Mouse (Mus musculus) ES-CJ7 (cell line): ENCODE data around the gene Tnik.

Experiments used
- DNase-seq: peaks from one replicate; pipeline ENCODE4 v3.0.0; 2011; ENCODE audit warnings: low read depth, low spot score

The Tnik gene

DNA sequence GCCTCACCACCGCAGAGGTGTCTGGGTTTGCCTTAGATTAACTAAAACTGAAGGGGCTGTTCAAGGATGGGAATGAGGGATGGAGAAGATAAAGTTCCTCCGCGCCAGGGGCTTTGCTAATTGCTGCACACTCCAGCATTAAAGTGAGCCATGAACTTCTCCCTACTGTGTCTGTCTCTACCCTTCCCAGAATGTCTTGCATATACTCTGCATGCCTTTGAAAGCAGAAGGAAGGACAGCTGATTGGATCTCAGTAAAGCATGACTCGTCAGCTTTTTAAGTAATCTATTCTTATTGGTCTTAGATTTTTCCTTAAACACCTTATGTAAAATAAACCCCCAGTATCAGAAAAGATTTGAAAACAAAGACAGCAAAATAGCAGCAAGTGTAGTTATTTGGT lies 203.7 kb downstream of the Tnik start:
- DNase-seq = no peak

DNA sequence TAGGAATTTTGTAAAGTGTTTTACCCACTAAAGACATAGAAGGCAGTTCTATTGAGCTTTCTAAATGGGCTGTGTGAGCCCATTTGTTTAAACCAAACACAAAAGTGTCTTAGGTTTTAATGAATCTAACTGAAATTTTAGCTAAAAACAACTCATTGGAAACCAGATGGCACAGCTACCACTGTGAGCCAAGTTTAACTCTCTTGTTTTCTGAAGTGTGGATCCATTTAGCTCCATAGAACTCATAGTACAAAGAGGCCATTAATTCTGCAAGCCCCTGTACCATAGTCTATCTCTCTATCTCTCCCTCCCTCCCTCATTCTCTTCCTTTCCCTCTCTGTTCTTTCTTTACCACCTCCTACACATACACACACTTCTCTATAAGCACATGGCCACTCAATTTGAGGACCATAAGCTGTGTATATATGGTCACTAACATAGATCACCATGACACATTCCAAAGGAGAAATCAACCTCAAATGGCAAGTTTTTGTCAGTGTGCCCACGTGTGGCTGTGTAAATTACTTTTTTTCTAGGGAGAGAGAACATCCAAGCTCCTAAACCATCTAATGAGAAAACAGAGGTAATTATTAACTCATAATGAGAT lies 204.2 kb downstream of the Tnik start:
- no peak for DNase-seq

DNA sequence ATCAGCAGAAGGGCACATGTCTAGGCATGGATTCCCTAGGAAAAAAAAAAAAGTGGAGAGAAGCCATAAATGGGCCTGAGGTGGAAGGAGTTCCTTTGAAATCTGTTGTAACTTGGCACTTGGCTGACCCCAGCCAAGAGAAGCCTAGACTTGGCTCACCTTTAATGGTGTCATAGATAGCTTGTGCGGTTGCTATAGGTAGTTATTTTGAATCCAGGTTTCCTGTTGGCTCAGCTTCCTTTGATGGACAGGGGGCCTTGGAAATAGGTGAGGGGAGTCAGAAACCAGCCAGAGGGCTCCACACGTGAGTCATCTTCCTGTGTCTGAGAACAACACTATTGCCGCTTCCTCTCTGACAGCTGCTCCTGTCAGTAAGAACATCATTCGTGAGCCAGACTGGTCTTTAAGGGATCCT lies 204.9 kb downstream of the Tnik start:
- no peak for DNase-seq

DNA sequence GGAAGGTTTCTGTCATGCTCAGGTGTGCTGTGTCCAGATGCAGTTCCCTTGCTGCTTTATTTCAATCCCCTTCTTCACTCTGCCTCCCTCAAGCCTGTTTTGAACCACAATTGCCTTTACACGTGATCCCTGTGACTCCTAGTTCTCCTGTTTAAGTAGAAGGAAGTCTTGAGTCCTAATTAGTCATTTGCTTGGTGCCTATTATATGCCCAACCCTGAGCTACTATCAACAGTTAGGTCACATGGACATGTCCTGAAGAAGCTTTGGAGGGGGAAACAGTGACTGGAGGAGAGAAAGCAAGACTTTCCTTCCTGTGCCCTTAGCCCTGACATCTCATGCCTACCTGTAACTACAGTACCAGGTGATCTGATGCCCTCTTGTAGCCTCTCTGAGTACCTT lies 210.4 kb downstream of the Tnik start:
- no peak for DNase-seq

DNA sequence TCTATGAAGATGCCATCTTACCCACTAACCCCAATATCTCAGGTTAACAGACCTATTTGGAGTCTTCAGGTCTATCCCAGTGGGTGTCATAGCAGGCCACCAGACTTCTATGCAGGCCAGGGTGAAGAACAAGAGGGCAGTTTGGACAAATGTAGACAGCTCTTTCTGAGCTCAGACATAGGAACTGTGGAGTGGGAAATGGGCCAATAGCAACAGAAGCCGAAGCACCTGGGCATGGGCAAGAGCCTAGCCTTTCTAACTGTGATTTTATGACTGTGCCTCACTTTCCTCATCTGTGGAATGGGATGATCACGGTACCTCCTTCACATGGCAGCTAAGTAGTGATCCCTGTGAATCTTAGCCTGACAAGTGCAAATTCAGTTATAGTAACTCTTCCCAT lies 214.4 kb downstream of the Tnik start:
- no peak for DNase-seq

DNA sequence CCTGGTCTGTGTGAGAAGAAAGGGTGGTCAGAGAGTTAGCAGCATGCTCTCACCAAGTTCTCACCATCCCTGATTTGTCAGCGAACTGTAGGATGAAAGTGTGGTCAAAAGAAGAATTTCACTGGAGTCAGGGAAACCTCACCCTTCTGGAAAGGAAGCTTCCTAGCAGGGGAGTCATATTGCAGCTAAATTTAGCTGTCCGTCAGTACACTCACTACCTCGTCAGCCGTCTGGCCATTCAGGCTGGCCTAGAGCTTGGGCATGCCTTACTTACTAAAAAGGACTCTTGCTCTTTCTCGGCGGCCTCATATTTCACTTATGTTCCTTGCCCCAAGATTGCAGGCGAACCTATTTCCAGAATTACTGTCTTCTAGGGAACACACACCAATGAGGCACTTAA lies 222.7 kb downstream of the Tnik start:
- DNase-seq = no peak

DNA sequence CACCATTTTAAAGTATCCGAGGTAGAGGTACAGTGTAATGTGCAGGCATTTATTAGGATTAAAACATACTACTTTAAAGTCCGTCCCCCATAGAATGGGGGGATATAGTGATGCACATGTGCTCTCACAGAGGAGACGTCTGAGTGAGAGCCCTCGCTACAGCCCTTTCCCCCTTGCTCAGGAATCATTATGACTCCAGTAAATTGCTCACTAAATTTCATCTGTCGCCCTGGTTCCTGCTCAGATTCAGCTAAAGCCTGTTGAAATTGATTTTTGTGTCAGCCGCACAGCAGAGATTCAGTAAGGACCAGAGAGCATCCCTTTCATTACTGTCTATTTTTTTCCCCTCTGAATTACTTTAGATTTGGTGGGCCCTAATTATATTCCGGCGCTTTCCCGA lies 224.4 kb downstream of the Tnik start:
- no peak for DNase-seq

DNA sequence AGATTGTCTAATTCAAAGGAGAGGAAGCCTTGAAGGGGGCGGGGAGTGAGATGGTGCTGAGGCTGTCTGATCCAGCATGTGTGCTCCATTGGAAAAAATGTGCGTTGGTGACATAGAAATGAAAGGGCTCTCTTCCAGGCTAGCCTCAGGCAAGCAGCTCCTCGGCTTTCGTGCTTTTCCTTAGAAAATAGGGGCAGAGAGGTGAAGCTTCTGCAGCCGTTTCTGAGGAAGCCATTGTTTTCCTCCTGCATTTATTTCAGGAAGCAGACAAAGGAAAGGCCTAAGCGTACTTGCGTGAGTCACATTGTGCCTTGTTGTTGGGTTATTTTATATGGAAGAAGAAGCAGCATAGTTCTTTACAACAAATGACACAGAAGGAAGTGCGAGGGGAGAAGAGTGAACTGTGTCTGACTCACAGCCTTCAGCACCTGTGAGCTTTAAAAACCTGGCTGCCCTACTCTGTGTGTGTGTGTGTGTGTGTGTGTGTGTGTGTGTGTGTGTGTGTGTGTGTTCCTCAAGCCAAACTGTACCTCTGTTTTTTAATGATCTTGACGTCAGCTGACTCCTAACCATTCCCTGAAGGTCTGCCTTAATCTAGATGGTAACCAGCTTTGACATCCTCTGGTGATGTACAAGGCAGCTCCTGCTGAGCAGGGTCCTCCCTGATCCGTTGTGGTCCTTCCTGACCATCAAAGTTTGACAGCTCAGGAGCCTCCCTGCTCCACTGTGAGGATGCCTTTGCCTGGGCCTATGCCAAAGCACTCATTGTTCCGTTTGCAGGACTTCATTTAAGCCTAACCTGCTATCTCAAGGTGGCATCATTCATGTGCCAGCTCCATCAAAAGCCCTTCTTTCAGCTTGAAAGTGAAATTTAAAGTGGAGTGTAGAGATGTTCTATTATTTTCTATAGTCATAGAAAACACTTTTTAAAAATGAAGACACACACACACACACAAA lies 228.3 kb downstream of the Tnik start:
- no peak for DNase-seq

DNA sequence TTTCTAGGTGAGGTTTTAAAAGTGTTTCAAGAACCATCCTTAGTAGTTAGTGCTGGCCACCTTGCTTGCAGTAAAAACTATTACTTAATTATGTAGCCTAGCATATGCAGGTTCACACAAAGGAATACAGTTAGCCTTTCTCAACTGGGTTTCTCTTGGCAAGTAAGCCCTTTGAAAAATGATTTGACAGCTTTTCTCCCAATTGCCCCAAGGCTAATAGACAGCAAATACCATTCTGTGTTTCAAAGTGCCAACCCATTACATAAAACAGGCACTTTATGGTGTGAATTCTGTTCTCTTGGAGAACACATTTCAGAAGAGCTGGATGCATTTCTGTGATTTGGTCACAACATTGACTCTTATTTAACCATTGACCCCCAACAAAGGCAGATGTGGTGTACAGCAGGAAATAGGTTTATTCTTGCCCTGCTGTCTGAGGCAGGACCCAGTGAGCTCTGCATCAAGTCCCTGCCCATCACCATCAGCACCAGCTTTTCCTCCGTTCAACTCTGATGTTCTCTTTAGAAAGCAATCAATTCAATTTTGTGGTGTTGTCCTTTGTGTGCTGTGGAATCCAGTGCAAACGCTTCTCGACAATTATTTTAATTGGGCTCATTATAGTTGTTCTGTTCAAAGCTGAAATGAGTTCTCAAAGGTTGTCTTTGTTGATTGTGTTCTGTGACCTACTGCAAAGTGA lies 233.9 kb downstream of the Tnik start:
- DNase-seq = no peak

DNA sequence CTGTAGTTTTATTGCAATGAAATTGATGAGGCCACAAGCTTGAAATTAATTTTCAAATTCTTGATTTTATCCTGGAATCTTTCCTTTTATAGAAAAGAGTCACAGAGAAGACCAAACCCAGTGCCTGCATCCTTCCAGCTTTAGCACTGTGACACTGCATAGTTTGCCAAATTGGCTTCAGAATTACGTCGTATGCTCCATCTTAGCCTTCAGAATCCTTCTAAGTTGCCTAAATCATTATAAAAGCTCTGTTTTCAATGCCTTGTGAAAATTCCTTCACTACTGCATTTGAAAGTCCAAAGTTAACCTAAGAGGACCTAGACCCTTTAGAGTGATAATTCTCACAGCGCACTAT lies 234.5 kb downstream of the Tnik start:
- no peak for DNase-seq

DNA sequence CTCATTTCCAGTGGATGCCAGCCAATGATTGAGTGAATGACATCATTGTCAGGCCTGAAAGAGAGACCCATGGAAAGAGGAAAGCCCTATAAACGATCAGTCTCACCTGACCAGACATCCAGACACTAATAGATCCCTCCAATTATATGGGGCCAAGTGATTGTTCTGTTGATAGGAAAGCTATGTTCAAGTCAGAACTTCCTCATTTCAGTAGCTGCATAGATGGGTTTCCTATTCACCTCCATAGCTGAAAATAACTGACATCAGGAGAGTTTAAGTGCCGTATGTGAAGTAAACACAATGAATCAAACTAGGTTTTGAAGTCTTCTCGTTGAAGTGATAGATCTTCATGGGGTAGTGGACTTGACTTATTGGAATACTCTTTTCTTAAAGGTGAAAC lies 239.7 kb downstream of the Tnik start:
- no peak for DNase-seq

DNA sequence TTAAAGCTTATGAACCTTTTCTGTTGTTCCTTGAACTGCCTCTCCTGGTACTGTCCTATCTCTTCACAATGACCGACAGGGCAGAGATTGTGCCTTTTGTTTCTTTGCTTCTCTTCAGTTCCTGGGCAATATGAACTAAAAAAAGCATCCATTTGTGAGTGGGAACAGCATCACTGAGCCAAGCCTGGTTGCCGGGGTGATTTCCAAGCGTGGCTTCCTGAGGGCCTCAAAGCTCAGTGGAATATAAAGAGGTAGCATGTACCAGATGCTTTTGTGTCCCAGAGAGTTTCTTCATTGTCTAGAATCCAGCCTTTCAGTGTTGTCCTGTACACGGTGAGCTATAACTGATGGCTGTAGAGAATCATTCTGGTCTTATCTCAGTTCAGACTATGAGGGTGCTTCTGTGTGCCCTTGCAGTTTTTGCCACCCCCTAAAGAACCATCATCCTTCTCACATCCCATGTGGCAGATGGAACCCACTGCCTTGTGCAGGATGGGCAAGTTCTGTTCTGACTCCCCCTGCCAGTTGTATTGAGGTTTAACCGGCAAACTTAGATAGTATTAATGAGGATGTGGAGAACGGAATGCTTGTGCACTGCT lies 246.4 kb downstream of the Tnik start:
- DNase-seq = no peak

DNA sequence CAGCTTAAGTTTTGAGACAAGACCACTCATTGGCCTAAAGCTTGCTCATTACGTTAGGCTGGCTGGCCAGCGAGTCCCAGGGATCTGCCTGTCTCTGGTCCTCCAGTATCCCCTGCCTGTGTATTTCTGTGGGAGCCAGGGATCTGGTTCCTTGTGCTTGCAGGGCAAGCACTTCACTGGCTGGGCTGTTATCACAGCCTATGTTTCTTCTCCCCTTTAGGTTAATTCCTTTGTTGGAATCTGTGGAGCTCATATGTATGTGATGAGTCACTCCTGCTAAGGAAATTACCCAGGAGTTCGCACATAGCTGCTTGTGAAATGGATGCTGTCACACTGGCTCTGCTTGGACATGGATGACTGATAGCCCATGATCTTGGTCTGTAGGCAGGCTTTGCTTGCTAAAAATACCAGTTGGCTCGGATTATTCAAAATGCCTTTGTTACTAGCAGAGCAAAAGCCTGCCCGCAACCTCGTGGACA lies 260.0 kb downstream of the Tnik start:
- DNase-seq = no peak

DNA sequence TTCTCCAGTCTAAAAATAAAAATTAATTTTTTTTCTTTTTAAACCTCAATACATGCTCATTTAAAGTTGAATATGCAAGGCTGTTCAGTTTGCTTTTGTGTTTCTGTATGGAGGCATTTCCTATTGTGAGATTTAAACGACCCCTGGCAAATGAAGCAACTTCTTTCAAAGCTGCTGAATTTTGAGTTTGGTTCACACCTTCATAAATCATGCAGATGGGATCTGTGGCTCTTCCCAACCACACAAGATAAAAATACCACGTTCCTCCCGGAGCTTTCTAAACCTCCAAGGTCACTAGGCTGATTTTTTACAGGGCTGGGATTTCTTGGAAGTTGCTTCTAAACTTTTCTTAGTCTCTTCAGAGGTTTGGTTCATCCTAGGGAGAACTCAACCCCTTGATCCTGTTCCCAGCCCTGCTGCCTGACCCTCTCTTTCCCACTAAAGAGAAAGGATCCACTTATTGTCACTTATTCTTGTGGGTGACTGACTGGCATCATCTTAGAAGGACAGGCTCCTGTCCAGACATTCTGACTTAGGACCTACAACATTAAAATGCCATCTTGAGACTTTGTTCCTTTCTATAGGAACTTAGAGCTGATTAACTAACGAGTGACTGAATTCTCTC lies 260.6 kb downstream of the Tnik start:
- DNase-seq = no peak

DNA sequence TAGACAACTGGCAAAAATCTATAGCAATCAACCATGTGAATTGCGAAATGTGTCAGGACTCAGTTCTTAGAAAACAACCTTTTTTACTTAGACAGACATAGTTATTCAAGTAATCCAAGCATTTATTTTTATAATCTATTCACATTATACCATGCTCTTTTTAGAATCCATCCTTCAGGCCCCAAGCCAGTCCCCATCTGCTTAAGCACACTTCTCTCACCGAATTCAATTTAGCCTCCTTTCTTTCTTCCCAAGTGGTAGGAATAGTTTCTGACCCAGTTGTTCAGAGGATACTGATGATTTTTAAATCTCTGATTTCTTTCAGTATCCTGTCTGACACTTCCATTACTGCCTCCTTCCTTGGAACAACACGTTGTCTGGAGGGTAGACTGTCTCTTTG lies 261.5 kb downstream of the Tnik start:
- no peak for DNase-seq

DNA sequence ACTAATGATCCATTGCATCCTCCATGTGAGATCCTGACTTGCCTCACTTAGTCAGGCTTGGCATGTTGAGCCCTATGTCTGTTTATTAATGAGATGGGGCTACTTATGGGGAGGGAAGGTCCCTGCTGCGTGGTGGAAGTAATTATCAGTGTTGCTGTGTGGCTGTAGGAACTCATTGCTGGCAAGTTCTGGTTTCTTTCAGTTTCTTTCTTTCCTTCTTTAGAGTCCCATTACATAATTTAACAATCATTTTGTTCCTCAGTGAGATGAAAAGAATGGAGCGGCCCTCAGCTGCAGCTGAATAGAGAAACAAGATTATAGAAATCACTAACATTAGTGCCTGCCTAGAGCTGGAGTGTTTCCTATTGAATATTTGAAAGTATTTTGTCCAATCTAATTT lies 263.7 kb downstream of the Tnik start:
- no peak for DNase-seq

DNA sequence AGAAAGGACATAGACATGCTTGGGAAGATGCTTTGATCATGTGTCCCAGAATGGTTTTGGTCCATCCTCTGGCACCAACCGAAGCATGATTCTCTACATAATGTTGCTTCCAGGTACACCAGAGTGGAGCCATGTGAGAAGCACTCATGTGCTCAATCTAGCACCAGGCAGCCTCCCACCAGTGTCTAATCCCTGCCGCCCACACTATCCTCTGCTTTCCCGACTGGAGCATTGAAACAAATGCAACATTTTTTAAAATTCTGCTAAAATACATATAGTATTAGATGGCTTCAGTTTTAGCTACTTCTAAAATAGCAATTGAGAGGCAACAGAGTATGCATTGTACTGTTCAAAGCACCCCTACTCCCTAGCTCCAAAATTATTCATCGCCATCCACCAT lies 264.2 kb downstream of the Tnik start:
- DNase-seq = no peak

DNA sequence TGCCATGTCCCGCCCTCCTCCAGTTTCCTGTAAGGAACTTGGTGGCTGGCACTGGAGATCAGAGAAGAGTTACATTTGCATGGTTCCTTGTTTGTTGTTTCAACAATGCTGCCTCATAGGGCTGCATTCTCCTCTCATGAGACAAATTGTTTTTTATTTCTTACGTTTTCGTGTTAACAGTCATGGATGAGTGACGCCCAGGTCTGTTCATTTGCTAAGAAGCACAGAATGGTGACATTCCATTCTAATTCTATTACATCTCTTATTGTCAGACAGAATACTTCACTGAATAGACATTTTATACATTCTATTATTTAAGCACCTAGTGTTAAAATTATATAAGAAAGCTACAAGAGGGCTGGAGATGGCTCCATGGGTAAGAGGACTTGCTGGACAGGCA lies 266.5 kb downstream of the Tnik start:
- DNase-seq = no peak

DNA sequence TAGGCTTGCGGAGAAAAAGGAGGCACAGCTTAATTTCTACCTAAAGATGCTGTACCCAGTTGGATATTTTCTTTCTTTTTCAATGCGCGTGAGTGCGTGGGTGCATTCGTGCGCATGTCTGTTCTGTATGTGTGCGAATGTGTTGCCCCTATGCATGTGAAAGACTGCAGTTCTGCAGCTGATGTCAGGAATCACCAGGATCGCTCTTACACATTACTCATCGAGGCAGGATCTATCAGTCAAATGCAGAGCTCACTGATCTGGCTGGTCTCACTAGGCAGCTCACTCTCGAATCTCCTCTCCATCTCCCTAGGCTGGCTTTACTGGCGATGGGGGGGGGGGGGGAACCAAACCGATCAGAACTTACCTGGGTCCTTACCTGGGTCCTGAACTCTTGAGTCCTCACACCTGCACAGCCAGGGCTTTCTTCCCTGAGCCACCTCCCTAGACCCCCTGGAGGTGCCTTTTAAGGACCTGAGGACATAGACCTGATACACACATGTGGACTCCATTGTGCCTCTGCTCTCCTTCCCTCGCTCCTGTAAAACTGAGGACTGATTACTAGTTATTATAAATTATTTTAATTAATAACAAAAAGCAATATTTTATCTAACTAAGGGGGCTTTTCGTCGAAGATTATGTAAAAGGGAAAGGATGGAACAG lies 268.4 kb downstream of the Tnik start:
- peak; percentile 30 for DNase-seq

DNA sequence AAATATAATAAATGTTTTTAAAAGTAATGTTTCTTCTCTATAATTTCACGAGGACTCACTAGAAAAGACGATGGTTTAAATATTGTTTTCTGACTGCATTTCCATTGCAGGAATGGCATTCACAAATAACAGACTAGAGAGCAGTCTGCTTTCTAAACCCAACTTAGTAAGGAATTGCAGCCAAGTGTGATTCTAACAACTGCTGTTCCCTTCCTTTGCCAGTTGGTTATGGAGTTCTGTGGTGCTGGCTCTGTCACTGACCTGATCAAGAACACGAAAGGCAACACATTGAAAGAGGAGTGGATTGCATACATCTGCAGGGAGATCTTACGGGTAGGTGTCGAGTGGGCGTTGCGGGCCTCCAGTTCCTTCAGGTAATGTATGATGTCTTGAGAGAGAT lies 269.7 kb downstream of the Tnik start:
- no peak for DNase-seq

DNA sequence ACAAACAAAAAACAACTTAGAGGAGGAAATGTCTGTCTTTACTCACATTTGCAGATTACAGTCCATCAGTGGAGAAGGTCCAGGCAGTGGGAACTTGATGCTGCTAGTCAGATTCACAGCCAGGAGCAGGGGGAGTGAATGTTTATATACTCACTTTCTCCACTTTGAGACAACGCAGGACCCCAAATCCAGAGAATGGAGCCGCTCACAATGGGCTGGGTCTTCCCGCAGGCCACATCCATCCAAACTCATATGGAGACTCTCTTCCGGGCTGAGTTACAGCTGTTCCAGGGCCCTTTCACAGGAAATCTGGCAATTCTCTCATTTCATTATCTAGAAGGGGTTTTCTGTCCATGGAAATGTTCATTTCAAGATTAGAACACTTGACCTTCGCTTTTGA lies 277.1 kb downstream of the Tnik start:
- no peak for DNase-seq
